Mouse (Mus musculus): ENCODE measurements around the gene Efcab8. TPM values are rescaled to one million over a fixed set of nuclear protein-coding genes. Genes with fewer than 3 reads are reported as not detected.

Efcab8 gene
- polyA plus RNA-seq, 1 experiment from 2014 or later: not detected

DNA sequence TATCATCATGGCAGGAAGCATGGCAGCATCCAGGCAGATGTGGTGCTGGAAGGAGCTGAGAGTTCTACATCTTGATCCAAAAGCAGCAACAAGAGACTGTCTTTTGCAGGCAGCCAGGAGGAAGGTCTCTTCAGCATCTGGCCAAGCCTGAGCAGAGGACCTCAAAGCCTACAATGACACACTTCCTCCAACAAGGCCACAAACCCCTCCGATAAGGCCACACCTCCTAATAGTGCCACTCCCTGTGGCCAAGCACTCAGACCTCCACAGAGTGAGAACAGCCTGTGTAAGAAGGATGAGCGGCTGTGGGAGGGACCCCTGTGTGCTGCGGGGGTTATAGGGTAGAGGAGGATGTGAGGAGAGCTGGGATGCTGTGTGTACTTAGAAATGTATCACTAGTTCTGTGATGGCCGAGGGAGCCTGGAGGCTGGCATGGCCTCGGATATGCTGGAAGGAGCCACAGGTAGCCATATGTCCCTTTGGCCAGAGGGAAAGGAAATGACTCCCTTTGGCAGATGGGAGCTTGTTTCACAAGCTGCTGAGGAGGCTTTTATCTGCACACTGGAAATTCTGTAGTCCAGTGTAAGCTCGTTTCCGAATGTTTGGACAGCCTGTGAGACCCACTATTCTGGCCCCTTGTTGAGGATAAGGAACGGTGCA lies 47.6 kb downstream of the Efcab8 start:
- peaks cover 8% of the 10 kb centered on the region; the same call in 1 of the 2 replicates for H3K4me1 ChIP-seq (replicated peaks)
- no peak overlapping the region for H3K27ac ChIP-seq (replicated peaks)
- no peak overlapping the region for H3K4me3 ChIP-seq
- no peak for ATAC-seq (ENCODE audit: low read depth)
- no peaks in the 10 kb centered on the region for H3K36me3 ChIP-seq
- no peaks in the 10 kb centered on the region for H3K9me3 ChIP-seq
- H3K4me2 ChIP-seq: no peak overlapping the region
- WGBS: 82% methylated on average over 8 of the region's 8 CpGs
- no peak overlapping the region for H3K9ac ChIP-seq
- no peaks in the 10 kb centered on the region for H3K27me3 ChIP-seq

- Histone ChIP-seq H3K4me1 (replicated peaks) (peaks cover 8% of the 10 kb centered on the region; the same call in 1 of the 2 replicates), H3K9me3 (no peaks in the 10 kb centered on the region), H3K27me3 (no peaks in the 10 kb centered on the region), H3K4me3 (no peak overlapping the region), H3K36me3 (no peaks in the 10 kb centered on the region), H3K27ac (replicated peaks) (no peak overlapping the region), H3K9ac (no peak overlapping the region), H3K4me2 (no peak overlapping the region)
- WGBS: 88% methylated on average over 7 of the region's 7 CpGs
- no peak for ATAC-seq (ENCODE audit: low read depth)
These were observed 49.0 kb downstream of the Efcab8 start for GRCm38 (mm10) chr2:153828704-153829103.

DNA sequence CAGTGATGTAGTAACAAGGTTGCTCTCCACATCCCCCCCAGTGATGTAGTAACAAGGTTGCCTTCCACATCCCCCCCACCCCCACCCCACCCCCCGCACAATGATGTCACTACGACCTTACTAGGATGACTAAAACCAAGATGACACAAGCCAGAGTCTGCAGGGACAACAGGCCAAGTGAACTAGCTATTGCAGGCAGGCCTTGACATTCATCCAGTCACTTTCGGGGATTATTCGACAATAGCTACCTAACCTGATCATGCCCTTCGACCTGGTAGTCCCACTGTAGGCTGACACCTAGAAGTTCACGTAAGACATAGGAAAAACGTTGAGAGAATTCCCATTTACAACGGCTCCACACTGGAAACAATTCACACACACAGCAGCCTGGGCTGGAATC lies 53.6 kb downstream of the Efcab8 start:
- no peaks in the 10 kb centered on the region for H3K9me3 ChIP-seq
- H3K4me2 ChIP-seq: no peak overlapping the region
- no peaks in the 10 kb centered on the region for H3K36me3 ChIP-seq
- H3K4me3 ChIP-seq: no peak overlapping the region
- 89% methylated on average over 8 of the region's 8 CpGs for WGBS
- H3K9ac ChIP-seq: no peak overlapping the region
- H3K27ac ChIP-seq (replicated peaks): no peak overlapping the region
- no peak for ATAC-seq (ENCODE audit: low read depth)
- H3K4me1 ChIP-seq (replicated peaks): no peaks in the 10 kb centered on the region
- H3K27me3 ChIP-seq: no peaks in the 10 kb centered on the region

DNA sequence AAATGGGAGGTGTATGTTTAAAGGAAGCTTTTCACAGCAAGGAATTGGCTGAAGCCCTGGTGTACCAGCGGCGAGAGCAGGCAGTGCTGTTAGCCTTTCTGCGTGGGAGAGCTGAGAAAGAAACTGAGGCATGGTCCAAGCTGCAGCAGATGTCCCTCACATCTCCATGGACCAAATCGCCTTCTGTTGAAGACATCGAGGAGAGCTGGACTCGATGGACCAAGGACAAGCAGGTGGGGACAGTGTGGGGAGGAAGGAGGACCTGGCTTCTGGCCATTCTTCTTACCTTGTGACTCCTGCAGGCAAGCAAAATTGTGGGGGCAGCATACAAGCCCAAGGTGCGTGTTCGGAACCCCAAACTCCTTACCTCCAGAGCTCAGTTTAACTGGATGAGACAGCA lies 63.1 kb downstream of the Efcab8 start:
- WGBS: 86% methylated on average over 8 of the region's 8 CpGs

GRCm38 (mm10) chr2:153848389-153848788 lies 68.7 kb downstream of the Efcab8 start:
- Histone ChIP-seq H3K27ac (replicated peaks) (no peak overlapping the region), H3K4me1 (replicated peaks) (no peaks in the 10 kb centered on the region), H3K36me3 (no peaks in the 10 kb centered on the region), H3K27me3 (no peaks in the 10 kb centered on the region), H3K4me2 (no peak overlapping the region), H3K9ac (no peak overlapping the region), H3K9me3 (no peaks in the 10 kb centered on the region), H3K4me3 (no peak overlapping the region)
- no peak for ATAC-seq (ENCODE audit: low read depth)
- WGBS: 74% methylated on average over 3 of the region's 3 CpGs

More for the DNA sequence above, 63.1 kb downstream of the Efcab8 start:
- no peaks in the 10 kb centered on the region for H3K9me3 ChIP-seq
- no peaks in the 10 kb centered on the region for H3K27me3 ChIP-seq
- H3K9ac ChIP-seq: no peak overlapping the region
- H3K4me2 ChIP-seq: no peak overlapping the region
- no peaks in the 10 kb centered on the region for H3K4me1 ChIP-seq (replicated peaks)
- H3K4me3 ChIP-seq: no peak overlapping the region
- no peak for ATAC-seq (ENCODE audit: low read depth)
- no peaks in the 10 kb centered on the region for H3K36me3 ChIP-seq
- H3K27ac ChIP-seq (replicated peaks): no peak overlapping the region

GRCm38 (mm10) chr2:153850351-153851029 lies 70.8 kb downstream of the Efcab8 start:
- Histone ChIP-seq H3K4me1 (replicated peaks) (no peaks in the 10 kb centered on the region), H3K9ac (no peak overlapping the region), H3K4me3 (no peak overlapping the region), H3K4me2 (no peak overlapping the region), H3K36me3 (no peaks in the 10 kb centered on the region), H3K9me3 (no peaks in the 10 kb centered on the region), H3K27ac (replicated peaks) (no peak overlapping the region), H3K27me3 (no peaks in the 10 kb centered on the region)
- ATAC-seq (ENCODE audit: low read depth): no peak
- 87% methylated on average over 6 of the region's 6 CpGs for WGBS

GRCm38 (mm10) chr2:153851030-153851360 lies 71.3 kb downstream of the Efcab8 start:
- no peak overlapping the region for H3K4me2 ChIP-seq
- no peaks in the 10 kb centered on the region for H3K36me3 ChIP-seq
- H3K4me3 ChIP-seq: no peak overlapping the region
- H3K27me3 ChIP-seq: no peaks in the 10 kb centered on the region
- no peaks in the 10 kb centered on the region for H3K4me1 ChIP-seq (replicated peaks)
- H3K9ac ChIP-seq: no peak overlapping the region
- no peak overlapping the region for H3K27ac ChIP-seq (replicated peaks)
- 57% methylated on average over 4 of the region's 4 CpGs for WGBS
- no peak for ATAC-seq (ENCODE audit: low read depth)
- no peaks in the 10 kb centered on the region for H3K9me3 ChIP-seq

- WGBS: 45% methylated on average over 5 of the region's 5 CpGs
- Histone ChIP-seq H3K4me1 (replicated peaks) (no peaks in the 10 kb centered on the region), H3K9ac (no peak overlapping the region), H3K27ac (replicated peaks) (no peak overlapping the region), H3K9me3 (no peaks in the 10 kb centered on the region), H3K36me3 (no peaks in the 10 kb centered on the region), H3K4me2 (no peak overlapping the region), H3K4me3 (no peak overlapping the region), H3K27me3 (no peaks in the 10 kb centered on the region)
- no peak for ATAC-seq (ENCODE audit: low read depth)
These were observed 73.8 kb downstream of the Efcab8 start for GRCm38 (mm10) chr2:153853544-153853943.

GRCm38 (mm10) chr2:153859581-153859980 lies 79.8 kb downstream of the Efcab8 start:
- Histone ChIP-seq H3K4me3 (no peak overlapping the region), H3K9me3 (no peaks in the 10 kb centered on the region), H3K36me3 (no peaks in the 10 kb centered on the region), H3K9ac (no peak overlapping the region), H3K27ac (replicated peaks) (no peak overlapping the region), H3K4me2 (no peak overlapping the region), H3K4me1 (replicated peaks) (no peaks in the 10 kb centered on the region), H3K27me3 (no peaks in the 10 kb centered on the region)
- WGBS: 79% methylated on average over 2 of the region's 2 CpGs
- no peak for ATAC-seq (ENCODE audit: low read depth)

- Histone ChIP-seq H3K4me3 (no peak overlapping the region), H3K27me3 (no peaks in the 10 kb centered on the region), H3K4me1 (replicated peaks) (no peaks in the 10 kb centered on the region), H3K9ac (no peak overlapping the region), H3K27ac (replicated peaks) (no peak overlapping the region), H3K9me3 (no peaks in the 10 kb centered on the region), H3K4me2 (no peak overlapping the region), H3K36me3 (no peaks in the 10 kb centered on the region)
- ATAC-seq (ENCODE audit: low read depth): no peak
- 96% methylated on average over 11 of the region's 11 CpGs for WGBS
These were observed 80.6 kb downstream of the Efcab8 start for GRCm38 (mm10) chr2:153860315-153860714.

- Histone ChIP-seq H3K4me2 (no peak overlapping the region), H3K4me1 (replicated peaks) (no peaks in the 10 kb centered on the region), H3K27me3 (no peaks in the 10 kb centered on the region), H3K36me3 (no peaks in the 10 kb centered on the region), H3K4me3 (no peak overlapping the region), H3K9ac (no peak overlapping the region), H3K27ac (replicated peaks) (no peak overlapping the region), H3K9me3 (no peaks in the 10 kb centered on the region)
- 72% methylated on average over 3 of the region's 3 CpGs for WGBS
- ATAC-seq (ENCODE audit: low read depth): no peak
These were observed 81.0 kb downstream of the Efcab8 start for GRCm38 (mm10) chr2:153860715-153861114.

GRCm38 (mm10) chr2:153861960-153862359 lies 82.2 kb downstream of the Efcab8 start:
- Histone ChIP-seq H3K9me3 (no peaks in the 10 kb centered on the region), H3K36me3 (no peaks in the 10 kb centered on the region), H3K4me2 (no peak overlapping the region), H3K27ac (replicated peaks) (no peak overlapping the region), H3K9ac (no peak overlapping the region), H3K4me3 (no peak overlapping the region), H3K27me3 (no peaks in the 10 kb centered on the region), H3K4me1 (replicated peaks) (no peaks in the 10 kb centered on the region)
- no peak for ATAC-seq (ENCODE audit: low read depth)
- 83% methylated on average over 3 of the region's 3 CpGs for WGBS

DNA sequence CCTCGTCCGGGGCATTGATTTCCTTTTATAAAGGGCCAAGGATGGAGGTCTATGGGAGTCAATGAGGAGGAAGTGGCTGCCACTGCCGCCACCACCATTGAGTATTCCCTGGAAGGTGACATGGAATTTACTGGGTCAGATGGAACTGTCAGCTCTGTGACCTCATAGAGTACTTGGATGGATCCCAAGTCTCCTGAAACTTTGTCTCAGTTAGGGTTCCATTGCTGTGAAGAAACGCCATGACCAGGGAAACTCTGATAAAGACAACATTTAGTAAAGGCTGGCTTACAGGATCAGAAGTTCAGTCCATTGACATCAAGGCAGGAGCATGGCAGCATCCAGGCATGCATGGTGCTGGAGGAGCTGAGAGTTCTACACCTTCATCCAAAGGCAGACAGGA lies 91.3 kb downstream of the Efcab8 start, which contains the start of gene Sun5:
TSS of gene Sun5 (minus strand) at position 101 of the 400 bp plus-strand sequence.
- WGBS: 87% methylated on average over 4 of the region's 4 CpGs
- no peak within 1 kb of the TSS for H3K9ac ChIP-seq

More for the DNA sequence above, 91.3 kb downstream of the Efcab8 start, which contains the start of gene Sun5:
- H3K36me3 ChIP-seq: no peaks in the 10 kb centered on the region
- H3K4me3 ChIP-seq: no peak within 1 kb of the TSS
- no peak within 1 kb of the TSS for H3K4me2 ChIP-seq
- H3K9me3 ChIP-seq: no peaks in the 10 kb centered on the region
- no peaks in the 10 kb centered on the region for H3K4me1 ChIP-seq (replicated peaks)
- no peak for ATAC-seq (ENCODE audit: low read depth)
- H3K27me3 ChIP-seq: no peaks in the 10 kb centered on the region
- no peak within 1 kb of the TSS for H3K27ac ChIP-seq (replicated peaks)

All from neural tube, embryonic 13.5 days (tissue).